11 mouse cellular contexts compared by ENCODE assay signal in genomic region chr11:69233141-69233540, GRCm38 (mm10).
"Had no signal": no experiment of that assay in that cellular context is flagged by ENCODE, and none has a peak within 500 bp of the region (broad histone marks: within the 10 kb centered on the region; RNA-seq: fewer than 3 reads in every experiment).

No protein-coding gene starts in this region.

- DNase-seq: gastrocnemius, postnatal 14 days; gastrocnemius, postnatal 36 days; heart, adult 2 months; heart, postnatal 14 days; heart, postnatal 36 days; kidney, adult 18-20 months; kidney, adult 8-10 months; kidney, postnatal 10 days; kidney, postnatal 25 days; kidney, postnatal 4 days; left cerebral cortex, postnatal 4 days had no signal
